Mouse (Mus musculus) liver, embryonic 12.5 days (tissue): Measurements from ENCODE around the gene Per1. TPM values are rescaled to one million over a fixed set of nuclear protein-coding genes. Genes with fewer than 3 reads are reported as not detected.

Source experiments
- ATAC-seq: fragments of 200-750 bp; cut with Nextera tagmentation; 2 replicates; pipeline ENCODE4 v1.8.0; 2017; ENCODE audit warnings: moderate number of reproducible peaks, mild to moderate bottlenecking, moderate library complexity
- H3K27ac ChIP-seq: fragments of 300-500 bp; sonication (generic); 2 replicates; pipeline ENCODE4 v1.5.1; 2016; ENCODE audit warnings: mild to moderate bottlenecking
- H3K27me3 ChIP-seq: fragments of 300-500 bp; sonication (generic); replicated peaks from 2 replicates; pipeline ENCODE4 v1.6.1; 2016; ENCODE audit warnings: mild to moderate bottlenecking, moderate library complexity
- H3K36me3 ChIP-seq: fragments of 300-500 bp; sonication (generic); 2 replicates; pipeline ENCODE4 v1.6.1; 2016; ENCODE audit warnings: mild to moderate bottlenecking, moderate library complexity
- H3K4me1 ChIP-seq: fragments of 300-500 bp; sonication (generic); 2 replicates; pipeline ENCODE4 v1.6.1; 2016
- H3K4me2 ChIP-seq: fragments of 300-500 bp; sonication (generic); 2 replicates; pipeline ENCODE4 v1.6.1; 2016; ENCODE audit warnings: mild to moderate bottlenecking, moderate library complexity
- H3K4me3 ChIP-seq: fragments of 300-500 bp; sonication (generic); 2 replicates; pipeline ENCODE4 v1.5.1; 2016; ENCODE audit warnings: mild to moderate bottlenecking, moderate library complexity
- H3K9ac ChIP-seq: fragments of 300-500 bp; sonication (generic); 2 replicates; pipeline ENCODE4 v1.6.1; 2016; ENCODE audit warnings: mild to moderate bottlenecking, moderate library complexity
- H3K9me3 ChIP-seq: fragments of 300-500 bp; sonication (generic); replicated peaks from 2 replicates; pipeline ENCODE4 v1.6.1; 2016; ENCODE audit warnings: mild to moderate bottlenecking, moderate library complexity
- WGBS: fragments of 180-500 bp; shearing (Covaris S2); methylation state at CpG from one replicate; pipeline ENCODE4 v1.1.7; 2016; ENCODE audit not compliant: insufficient replicate concordance; 5-methylcytosine and 5-hydroxymethylcytosine counted together
- polyA plus RNA-seq: library from polyadenylated mRNA; unstranded; fragments of >200 nt; fragmentation: Nextera tagmentation; extraction: Ambion mirVana; gene quantifications from 2 replicates; pipeline ENCODE4 v1.2.1, GENCODE M21; 2016

Per1 gene
- polyA plus RNA-seq, 1 experiment from 2014 or later: 2.5 TPM

DNA sequence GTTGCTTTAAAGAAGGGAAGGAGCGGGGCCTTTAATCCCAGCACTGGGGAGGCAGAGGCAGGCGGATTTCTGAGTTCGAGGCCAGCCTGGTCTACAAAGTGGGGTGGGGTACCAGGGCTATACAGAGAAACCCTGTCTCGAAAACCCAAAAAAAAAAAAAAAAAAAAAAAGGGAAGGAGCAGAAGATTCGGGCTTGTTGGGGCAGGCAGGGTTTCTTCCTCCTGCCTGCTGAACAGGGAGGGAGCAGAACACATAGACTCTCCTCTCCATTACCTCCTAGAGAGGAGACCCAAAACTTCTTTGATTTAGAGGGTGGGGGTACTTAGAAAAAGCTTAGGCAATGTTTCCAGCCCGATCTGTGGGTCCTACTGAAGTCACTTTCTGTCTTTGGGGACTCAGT lies 40.3 kb downstream of the Per1 start:
- ATAC-seq: no peak
- peaks cover 14% of the 10 kb centered on the region for H3K4me1 ChIP-seq
- H3K36me3 ChIP-seq: no peaks in the 10 kb centered on the region
- H3K4me2 ChIP-seq: no peak overlapping the region
- H3K27me3 ChIP-seq: peaks cover 38% of the 10 kb centered on the region
- no peak overlapping the region for H3K27ac ChIP-seq
- no peak overlapping the region for H3K4me3 ChIP-seq
- no peaks in the 10 kb centered on the region for H3K9me3 ChIP-seq
- no peak overlapping the region for H3K9ac ChIP-seq
- 68% methylated on average over 6 of the region's 6 CpGs for WGBS

DNA sequence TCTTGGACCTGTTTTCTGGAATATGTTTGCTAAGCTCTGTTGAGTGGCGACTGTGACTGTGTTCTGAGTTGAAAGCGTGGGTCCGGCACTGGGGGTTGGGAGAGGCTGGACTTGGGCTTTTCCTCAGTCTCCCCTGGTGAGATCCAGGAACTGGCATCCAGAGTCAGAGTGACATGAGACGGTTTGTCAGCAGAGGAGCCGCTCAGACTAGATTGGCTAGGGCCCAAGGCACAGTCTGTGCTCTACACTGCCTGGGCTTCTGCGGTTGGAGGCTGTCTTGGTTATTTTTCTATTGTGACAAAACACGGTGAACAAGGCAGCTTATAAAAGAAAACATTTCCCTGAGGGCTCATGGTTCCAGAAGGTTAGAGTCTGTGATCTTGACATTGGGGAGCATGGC lies 52.5 kb downstream of the Per1 start:
- no peak for ATAC-seq
- no peak overlapping the region for H3K9ac ChIP-seq
- no peaks in the 10 kb centered on the region for H3K4me1 ChIP-seq
- H3K27me3 ChIP-seq: peaks cover 33% of the 10 kb centered on the region
- H3K9me3 ChIP-seq: no peaks in the 10 kb centered on the region
- no peaks in the 10 kb centered on the region for H3K36me3 ChIP-seq
- H3K4me2 ChIP-seq: no peak overlapping the region
- no peak overlapping the region for H3K4me3 ChIP-seq
- H3K27ac ChIP-seq: no peak overlapping the region
- 74% methylated on average over 7 of the region's 7 CpGs for WGBS

DNA sequence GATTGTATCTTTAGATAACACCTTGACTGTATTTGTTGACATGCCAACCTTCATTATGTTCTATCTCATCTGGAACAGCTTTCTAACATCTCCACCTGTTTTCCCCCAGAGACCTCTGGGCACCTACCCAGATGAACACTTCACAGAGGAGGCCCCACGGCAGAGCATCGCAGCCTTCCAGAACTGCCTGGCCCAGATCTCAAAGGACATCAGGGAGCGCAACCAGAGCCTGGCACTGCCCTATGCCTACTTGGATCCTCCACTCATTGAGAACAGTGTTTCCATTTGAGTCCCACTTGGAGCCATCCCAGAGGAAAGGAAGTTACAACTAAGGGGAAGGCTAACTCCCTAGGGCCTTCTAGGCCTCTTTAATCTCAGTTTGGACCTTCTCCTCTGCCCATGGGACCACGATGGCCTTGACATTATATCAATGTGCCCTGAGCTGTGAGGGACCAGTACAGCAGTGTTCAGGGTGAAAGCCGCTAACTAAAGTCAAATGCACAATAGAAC lies 53.5 kb downstream of the Per1 start:
- WGBS: 77% methylated on average over 5 of the region's 5 CpGs
- Histone ChIP-seq H3K27me3 (peaks cover 35% of the 10 kb centered on the region), H3K9me3 (no peaks in the 10 kb centered on the region), H3K36me3 (no peaks in the 10 kb centered on the region), H3K4me2 (no peak overlapping the region), H3K4me1 (no peaks in the 10 kb centered on the region), H3K9ac (no peak overlapping the region), H3K4me3 (no peak overlapping the region), H3K27ac (no peak overlapping the region)
- ATAC-seq: no peak

DNA sequence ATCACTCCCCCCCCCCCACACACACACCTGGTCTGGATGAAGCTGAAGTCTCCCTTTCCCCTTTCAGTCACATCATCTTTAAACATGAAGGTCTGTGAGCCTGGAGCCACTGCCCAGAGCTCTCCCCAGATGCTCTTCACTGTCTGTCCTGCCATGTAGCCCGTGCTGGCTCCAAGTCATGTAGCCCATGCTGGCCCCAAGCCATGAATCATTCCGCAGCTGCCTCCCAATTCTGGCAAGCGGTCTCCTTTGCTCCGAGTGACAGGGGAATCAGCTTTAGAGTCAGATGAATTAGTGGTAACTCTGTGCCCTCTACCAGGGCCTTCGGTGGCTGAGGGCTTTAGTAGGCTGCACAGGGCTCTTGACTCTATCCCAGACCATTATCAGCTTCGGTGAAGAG lies 54.7 kb downstream of the Per1 start:
- no peak for ATAC-seq
- H3K4me3 ChIP-seq: no peak overlapping the region
- H3K27me3 ChIP-seq: peaks cover 44% of the 10 kb centered on the region
- H3K27ac ChIP-seq: no peak overlapping the region
- WGBS: 63% methylated on average over 6 of the region's 6 CpGs
- no peak overlapping the region for H3K9ac ChIP-seq
- no peaks in the 10 kb centered on the region for H3K36me3 ChIP-seq
- no peaks in the 10 kb centered on the region for H3K9me3 ChIP-seq
- no peaks in the 10 kb centered on the region for H3K4me1 ChIP-seq
- H3K4me2 ChIP-seq: no peak overlapping the region

DNA sequence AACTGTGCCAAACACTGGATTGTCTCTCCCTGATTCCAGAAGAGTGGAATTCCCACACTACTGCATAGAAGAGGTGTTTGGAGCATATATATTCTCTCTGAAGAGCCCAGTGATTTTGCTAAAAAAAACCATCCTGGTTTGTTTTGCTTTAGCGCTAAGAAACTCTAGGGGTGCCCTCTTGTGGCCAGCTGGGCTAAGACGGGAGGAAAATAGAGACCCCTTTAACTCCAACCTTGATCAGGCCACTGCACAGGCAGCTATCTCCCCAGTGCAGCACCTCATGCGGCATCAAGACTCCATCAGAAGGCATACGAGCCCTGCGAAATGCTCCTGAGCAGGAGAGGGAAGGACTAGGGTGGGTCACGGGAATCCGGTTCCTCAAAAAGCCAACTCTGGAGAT lies 55.4 kb downstream of the Per1 start:
- Histone ChIP-seq H3K4me1 (peaks cover 4% of the 10 kb centered on the region; the same call in 1 of the 2 replicates), H3K9ac (no peak overlapping the region), H3K27me3 (peaks cover 50% of the 10 kb centered on the region), H3K4me2 (peak overlapping the region; percentile 30; the same call in 1 of the 2 replicates), H3K27ac (no peak overlapping the region), H3K36me3 (no peaks in the 10 kb centered on the region), H3K4me3 (no peak overlapping the region), H3K9me3 (no peaks in the 10 kb centered on the region)
- under 1% methylated on average over 7 of the region's 7 CpGs for WGBS
- no peak for ATAC-seq

DNA sequence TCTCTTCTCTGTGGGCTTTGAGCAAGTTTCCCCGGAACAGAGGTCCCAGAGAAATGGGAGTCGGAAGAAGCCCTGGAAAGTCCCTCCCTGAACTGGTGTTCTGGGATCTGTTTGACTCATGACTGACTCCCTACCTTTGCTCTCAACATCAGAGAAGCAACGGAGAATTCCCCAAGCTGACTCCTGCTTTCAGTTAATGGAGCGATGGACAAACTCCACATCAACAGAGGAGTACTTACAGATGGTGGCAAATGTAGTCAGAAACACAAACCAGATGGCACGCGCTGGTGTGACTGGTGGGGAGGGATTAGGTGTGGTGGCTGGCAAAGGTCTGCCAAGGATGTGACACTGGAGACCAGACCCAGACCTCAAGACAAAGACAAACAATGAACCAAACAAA lies 56.0 kb downstream of the Per1 start:
- H3K4me3 ChIP-seq: no peak overlapping the region
- 0 out of 2 replicates have a peak overlapping the region, but pooled peaks have one; percentile 30 for H3K4me2 ChIP-seq
- H3K27me3 ChIP-seq: peaks cover 53% of the 10 kb centered on the region
- peaks cover 7% of the 10 kb centered on the region; the same call in 1 of the 2 replicates for H3K4me1 ChIP-seq
- H3K36me3 ChIP-seq: no peaks in the 10 kb centered on the region
- H3K9me3 ChIP-seq: no peaks in the 10 kb centered on the region
- no peak for ATAC-seq
- no peak overlapping the region for H3K27ac ChIP-seq
- H3K9ac ChIP-seq: no peak overlapping the region
- WGBS: 52% methylated on average over 6 of the region's 6 CpGs

DNA sequence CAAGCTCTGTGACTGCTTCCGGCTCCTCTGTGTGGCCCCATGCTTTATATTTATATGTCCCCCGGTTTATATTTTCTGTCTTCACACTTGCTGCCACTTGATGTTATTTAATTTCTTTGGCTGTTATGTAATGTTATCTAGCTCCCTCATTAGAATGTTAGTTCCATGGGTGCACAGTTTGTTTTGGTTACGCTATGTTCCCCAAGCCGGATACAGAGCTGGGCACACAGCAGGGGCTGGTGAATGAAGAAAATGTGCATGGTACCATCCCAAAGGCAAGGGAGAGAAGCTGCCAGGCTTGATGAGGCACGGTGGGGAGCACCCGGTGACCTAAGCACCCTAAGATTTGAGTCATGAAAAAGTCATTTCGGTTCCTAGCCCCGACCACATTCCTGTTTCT lies 58.8 kb downstream of the Per1 start:
- H3K27ac ChIP-seq: no peak overlapping the region
- no peak overlapping the region for H3K9ac ChIP-seq
- H3K9me3 ChIP-seq: no peaks in the 10 kb centered on the region
- no peaks in the 10 kb centered on the region for H3K36me3 ChIP-seq
- H3K4me3 ChIP-seq: no peak overlapping the region
- no peak overlapping the region for H3K4me2 ChIP-seq
- 73% methylated on average over 8 of the region's 8 CpGs for WGBS
- no peak for ATAC-seq
- peaks cover 12% of the 10 kb centered on the region for H3K4me1 ChIP-seq
- peaks cover 77% of the 10 kb centered on the region for H3K27me3 ChIP-seq

DNA sequence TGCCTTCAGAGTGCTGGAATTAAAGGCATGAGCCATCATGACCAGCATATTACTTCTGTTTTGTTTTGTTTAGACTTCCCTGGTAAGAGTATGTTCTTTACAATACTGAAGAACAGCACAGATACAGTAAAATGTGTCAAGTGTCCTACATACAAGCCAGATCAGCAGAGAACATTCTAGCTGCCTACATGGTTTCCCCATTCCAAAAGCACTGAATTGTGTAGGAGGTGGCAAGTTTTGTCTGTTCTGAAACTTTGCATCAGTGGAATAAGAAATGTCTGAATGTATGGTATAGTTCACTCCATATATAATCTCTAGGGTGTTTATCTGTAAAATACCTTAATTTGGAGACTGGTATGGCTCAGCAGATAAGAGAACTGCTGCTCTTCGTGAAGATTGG lies 60.3 kb downstream of the Per1 start:
- H3K9ac ChIP-seq: no peak overlapping the region
- no peak for ATAC-seq
- no peaks in the 10 kb centered on the region for H3K36me3 ChIP-seq
- peaks cover 78% of the 10 kb centered on the region for H3K27me3 ChIP-seq
- H3K4me2 ChIP-seq: no peak overlapping the region
- no peak overlapping the region for H3K27ac ChIP-seq
- no peak overlapping the region for H3K4me3 ChIP-seq
- 0% methylated on average over 1 of the region's 1 CpGs for WGBS
- peaks cover 12% of the 10 kb centered on the region for H3K4me1 ChIP-seq
- no peaks in the 10 kb centered on the region for H3K9me3 ChIP-seq

DNA sequence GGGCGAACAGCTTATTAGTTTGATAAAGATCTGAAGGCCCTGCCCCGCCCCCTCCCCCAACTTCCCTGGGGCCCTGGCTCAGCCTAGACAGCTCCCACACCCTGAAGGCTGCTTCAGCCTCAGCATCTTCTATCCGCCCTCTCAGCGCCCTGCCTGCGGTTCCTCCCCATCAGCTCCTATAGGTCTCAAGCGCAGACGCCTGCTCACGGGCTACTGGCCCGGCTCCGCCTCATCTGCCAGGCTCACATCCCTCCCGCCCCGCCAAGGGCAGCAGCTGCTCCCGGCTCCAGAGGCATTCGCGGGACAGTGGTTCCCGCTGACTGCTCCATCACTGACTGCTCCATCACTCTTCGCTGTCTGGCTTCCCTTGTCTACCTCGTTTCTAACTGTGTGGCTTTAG lies 61.8 kb downstream of the Per1 start, which contains the start of gene Alox12b:
Alox12b (plus strand) TSS at position 190 of the 400 bp plus-strand sequence.
- Histone ChIP-seq H3K9ac (0 out of 2 replicates have a peak within 1 kb of the TSS, but pooled peaks have one; percentile 25), H3K27ac (no peak within 1 kb of the TSS), H3K36me3 (no peaks in the 10 kb centered on the region), H3K4me3 (no peak within 1 kb of the TSS), H3K4me1 (peaks cover 12% of the 10 kb centered on the region), H3K9me3 (no peaks in the 10 kb centered on the region), H3K27me3 (peaks cover 71% of the 10 kb centered on the region), H3K4me2 (0 out of 2 replicates have a peak within 1 kb of the TSS, but pooled peaks have one; percentile 1)
- ATAC-seq: no peak
- 9% methylated on average over 18 of the region's 18 CpGs for WGBS

Other genes starting within 250 kb of the Per1 start
- gene Ndel1, start 223.4 kb upstream of the Per1 start, polyA plus RNA-seq: 40.4 and 42.0 TPM in 2 replicates
- gene Rnf222, start 206.7 kb upstream of the Per1 start, polyA plus RNA-seq: 0.07 and 0.10 TPM in 2 replicates
- 938 and 976 TPM in 2 replicates for gene Rpl26, start 193.6 kb upstream of the Per1 start, polyA plus RNA-seq
- not detected in 2 replicates for gene Odf4, start 168.1 kb upstream of the Per1 start, polyA plus RNA-seq
- 2.9 and 3.0 TPM in 2 replicates for gene Arhgef15, start 137.7 kb upstream of the Per1 start, polyA plus RNA-seq
- gene Slc25a35, start 127.1 kb upstream of the Per1 start, polyA plus RNA-seq: 0.87 and 0.90 TPM in 2 replicates
- 54.7 and 61.0 TPM in 2 replicates for gene Rangrf, start 120.0 kb upstream of the Per1 start, polyA plus RNA-seq
- 42.2 and 44.4 TPM in 2 replicates for gene Pfas, start 86.8 kb upstream of the Per1 start, polyA plus RNA-seq
- gene Ctc1, start 79.3 kb upstream of the Per1 start, polyA plus RNA-seq: 31.4 and 34.2 TPM in 2 replicates
- 142 TPM in 2 replicates for gene Aurkb, start 49.6 kb upstream of the Per1 start, polyA plus RNA-seq
- gene Borcs6, start 35.5 kb upstream of the Per1 start, polyA plus RNA-seq: 5.3 and 6.1 TPM in 2 replicates
- 32.0 and 34.8 TPM in 2 replicates for gene Tmem107, start 24.4 kb upstream of the Per1 start, polyA plus RNA-seq
- 26.3 and 27.5 TPM in 2 replicates for gene Vamp2, start 6.7 kb upstream of the Per1 start, polyA plus RNA-seq
- 0.44 and 0.46 TPM in 2 replicates for gene Hes7, start 25.2 kb downstream of the Per1 start, polyA plus RNA-seq
- 0.14 TPM in 1 of 2 replicates, not detected in the other for gene 9130213A22Rik, start 27.4 kb downstream of the Per1 start, polyA plus RNA-seq
- gene Aloxe3, start 30.7 kb downstream of the Per1 start, polyA plus RNA-seq: not detected in 2 replicates
- not detected in 2 replicates for gene Alox12b, start 61.8 kb downstream of the Per1 start, polyA plus RNA-seq
- gene Alox8, start 102.6 kb downstream of the Per1 start, polyA plus RNA-seq: not detected in 2 replicates
- not detected in 2 replicates for gene Gucy2e, start 141.8 kb downstream of the Per1 start, polyA plus RNA-seq
- 13.1 and 13.9 TPM in 2 replicates for gene Cntrob, start 228.6 kb downstream of the Per1 start, polyA plus RNA-seq
- 90.4 and 90.9 TPM in 2 replicates for gene Trappc1, start 228.8 kb downstream of the Per1 start, polyA plus RNA-seq
- gene Kcnab3, start 231.0 kb downstream of the Per1 start, polyA plus RNA-seq: 0.24 and 0.48 TPM in 2 replicates
- 1.5 and 1.7 TPM in 2 replicates for gene Rnf227, start 245.2 kb downstream of the Per1 start, polyA plus RNA-seq